In the genomic region with DNA sequence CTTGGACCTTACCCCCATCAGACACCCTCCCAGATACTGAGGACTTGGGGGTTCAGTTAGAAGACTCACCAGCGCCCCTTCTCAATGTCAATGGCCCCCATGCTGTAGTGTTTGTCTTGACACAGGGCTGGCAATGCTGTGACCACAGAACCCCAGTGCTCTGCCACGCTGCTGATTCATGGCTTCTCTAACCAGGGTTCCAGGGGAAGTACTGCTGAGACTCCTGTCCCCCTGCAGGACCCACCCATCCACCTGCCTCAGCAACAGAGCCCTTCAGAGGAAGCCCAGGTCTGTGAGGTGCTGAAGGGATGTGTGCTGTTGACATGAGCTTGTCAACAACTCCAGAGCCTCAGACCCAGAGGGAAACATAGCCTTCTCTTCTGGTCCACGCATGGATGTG, we compare ENCODE assay signal across 34 mouse cellular contexts. TPM values are rescaled to one million over a fixed set of nuclear protein-coding genes. Genes with fewer than 3 reads are reported as not detected.
DNase-seq lines count a peak whose midpoint lies in the region; ATAC-seq and TF ChIP-seq lines count a peak whose summit lies in the region.
"Had no signal": no experiment of that assay in that cellular context is flagged by ENCODE, and none has a peak within 500 bp of the region (broad histone marks: within the 10 kb centered on the region; RNA-seq: fewer than 3 reads in every experiment).

No protein-coding gene starts in this region.

- no peak for TF ChIP-seq POLR2A in bone marrow, adult 2 months (IDR thresholded peaks at IDR 0.05; ENCODE audit: borderline replicate concordance, control insufficient read depth, low read depth, low read length)
- no peak for TF ChIP-seq POLR2A in thymus, adult 2 months (IDR thresholded peaks at IDR 0.05; ENCODE audit: control insufficient read depth, extremely low read depth, insufficient read depth, low read length, poor library complexity)

- 0 out of 2 replicates have a peak, but pooled peaks have one; percentile 17 for ATAC-seq in heart, embryonic 14.5 days (ENCODE audit: insufficient number of reproducible peaks, insufficient read depth, low FRiP score, low read depth)
- ATAC-seq: forebrain, embryonic 16.5 days; intestine, embryonic 16.5 days; midbrain, embryonic 16.5 days had no signal

- H3K4me2 ChIP-seq in heart, embryonic 14.5 days (ENCODE audit: low read length) = no peak overlapping the region
- H3K4me2 ChIP-seq: hindbrain, embryonic 13.5 days; limb, embryonic 12.5 days; midbrain, embryonic 11.5 days; stomach, embryonic 15.5 days had no signal

- no peaks in the 10 kb centered on the region for H3K4me1 ChIP-seq in heart, embryonic 14.5 days (ENCODE audit: control insufficient read depth in 2 of 2, insufficient read depth in 2 of 2, low read length in 2 of 2)
- peaks cover 13% of the 10 kb centered on the region for H3K4me1 ChIP-seq in bone marrow, adult 2 months (ENCODE audit: control insufficient read depth, insufficient read depth, low read length)
- peaks cover 35% of the 10 kb centered on the region for H3K4me1 ChIP-seq in thymus, adult 2 months (replicated peaks; ENCODE audit: control insufficient read depth, insufficient read depth, low read length)
- H3K4me1 ChIP-seq: heart, embryonic 10.5 days; hindbrain, embryonic 13.5 days; limb, embryonic 12.5 days; stomach, embryonic 15.5 days had no signal

- no peak overlapping the region for H3K4me3 ChIP-seq in heart, embryonic 14.5 days (ENCODE audit: control insufficient read depth in 1 of 2, insufficient read depth in 1 of 2, low read depth in 1 of 2, low read length in 2 of 2)
- no peak overlapping the region for H3K4me3 ChIP-seq in bone marrow, adult 2 months (replicated peaks; ENCODE audit: control insufficient read depth, low read depth, low read length)
- no peak overlapping the region for H3K4me3 ChIP-seq in thymus, adult 2 months (ENCODE audit: control insufficient read depth, insufficient read depth, low read length)
- H3K4me3 ChIP-seq: erythroblast, embryonic 14.5 days; gastrocnemius, adult 2 months; heart, embryonic 10.5 days; hindbrain, embryonic 13.5 days; limb, embryonic 12.5 days; stomach, embryonic 15.5 days had no signal

- no peaks in the 10 kb centered on the region for H3K36me3 ChIP-seq in heart, embryonic 14.5 days (ENCODE audit: control insufficient read depth, insufficient read depth, low read length)
- no peaks in the 10 kb centered on the region for H3K36me3 ChIP-seq in thymus, adult 2 months (ENCODE audit: control insufficient read depth, insufficient read depth, low read length)
- H3K36me3 ChIP-seq: heart, embryonic 10.5 days; hindbrain, embryonic 13.5 days; limb, embryonic 12.5 days; stomach, embryonic 15.5 days had no signal

- H3K27me3 ChIP-seq in heart, embryonic 14.5 days (ENCODE audit: control insufficient read depth, insufficient read depth, low read length) = no peaks in the 10 kb centered on the region
- H3K27me3 ChIP-seq in thymus, adult 2 months (ENCODE audit: control insufficient read depth, insufficient read depth, low read length) = no peaks in the 10 kb centered on the region
- H3K27me3 ChIP-seq: hindbrain, embryonic 13.5 days; stomach, embryonic 15.5 days had no signal

- WGBS in heart, embryonic 14.5 days = 66% methylated on average over 3 of the region's 3 CpGs
- 35% methylated on average over 3 of the region's 3 CpGs for WGBS in bone marrow, adult 2 months
- 42% methylated on average over 3 of the region's 3 CpGs for WGBS in thymus, adult 2 months

- no peak overlapping the region for H3K9ac ChIP-seq in heart, embryonic 14.5 days (ENCODE audit: low read length)
- H3K9ac ChIP-seq: hindbrain, embryonic 13.5 days; limb, embryonic 12.5 days; stomach, embryonic 15.5 days had no signal

- H3K27ac ChIP-seq in heart, embryonic 14.5 days (replicated peaks in 1 of 2; ENCODE audit: control insufficient read depth in 1 of 2, insufficient read depth in 1 of 2, low read depth in 2 of 2, low read length in 2 of 2) = no peak overlapping the region
- peak overlapping the region; percentile 94 for H3K27ac ChIP-seq in bone marrow, adult 2 months (ENCODE audit: control insufficient read depth, insufficient read depth, low read depth, low read length, poor library complexity)
- peak overlapping the region; percentile 65 for H3K27ac ChIP-seq in thymus, adult 2 months (ENCODE audit: control insufficient read depth, insufficient read depth, low read length)
- H3K27ac ChIP-seq: gastrocnemius, adult 2 months; heart, embryonic 10.5 days; hindbrain, embryonic 13.5 days; limb, embryonic 12.5 days; stomach, embryonic 15.5 days had no signal

- no peak for TF ChIP-seq CTCF in bone marrow, adult 2 months (IDR thresholded peaks at IDR 0.05; ENCODE audit: control insufficient read depth, insufficient read depth, low read length)
- TF ChIP-seq CTCF in thymus, adult 2 months (IDR thresholded peaks at IDR 0.05; ENCODE audit: borderline replicate concordance, control insufficient read depth, extremely low read depth, insufficient read depth, low read length, poor library complexity) = no peak

- no peaks in the 10 kb centered on the region for H3K9me3 ChIP-seq in heart, embryonic 14.5 days (ENCODE audit: control insufficient read depth, low read length)
- H3K9me3 ChIP-seq: heart, embryonic 10.5 days; hindbrain, embryonic 13.5 days; limb, embryonic 12.5 days; stomach, embryonic 15.5 days had no signal

- no peak for DNase-seq in heart, adult 8-10 months (ENCODE audit: low spot score)
- DNase-seq in thymus, adult 2 months = peak; percentile 36
- peak; percentile 29 to 54 for DNase-seq in thymus, postnatal 36 days
- DNase-seq in lung, postnatal 25 days (ENCODE audit: low spot score) = no peak
- DNase-seq in cerebellum, adult 8-10 months = no peak
- DNase-seq: adrenal gland, adult 8-10 months; cerebellum, adult 9-11 months; gastrocnemius, adult 2 months; gastrocnemius, postnatal 36 days; heart, postnatal 36 days; kidney, adult 9 months; kidney, postnatal 14 days; layer of hippocampus, adult 9-11 months; right cerebral cortex, postnatal 25 days had no signal

RNA-seq across cellular contexts. Expression of a gene that starts 0.8 kb away (rescaled TPM):
- not detected in 2 replicates for polyA plus RNA-seq in heart, embryonic 14.5 days (2014; fragmentation: Nextera tagmentation; extraction: Ambion mirVana)
- total RNA-seq in heart, adult 8-10 months (2022) = under 1 TPM in 1 of 4 experiments, not detected in 3; 0.20 TPM
- 7.0 and 12.8 TPM in 2 replicates for polyA plus RNA-seq in bone marrow, adult 2 months (2011; ENCODE audit: insufficient read depth, insufficient read length, low replicate concordance, missing spikeins)
- 6.5 and 6.7 TPM in 2 replicates for polyA plus RNA-seq in thymus, adult 2 months (2012; rRNA removed)
- total RNA-seq: gastrocnemius, adult 2 months; heart, postnatal 36 days; left cerebral cortex, adult 18-20 months; left cerebral cortex, postnatal 14 days had no signal
- polyA plus RNA-seq: forebrain, embryonic 16.5 days; midbrain, embryonic 16.5 days had no signal

RNA-seq across cellular contexts. Expression of a gene that starts 33.2 kb away (rescaled TPM):
- 0.74 and 1.00 TPM in 2 replicates for polyA plus RNA-seq in heart, embryonic 14.5 days (2014; fragmentation: Nextera tagmentation; extraction: Ambion mirVana)
- 100 to 1,000 TPM in 2 of 4 experiments, 10 to 100 TPM in 2; 65.8 to 155 (median 120) TPM for total RNA-seq in heart, adult 8-10 months (2022)
- 68.1 and 221 TPM in 2 replicates for polyA plus RNA-seq in bone marrow, adult 2 months (2011; ENCODE audit: insufficient read depth, insufficient read length, low replicate concordance, missing spikeins)
- 139 and 152 TPM in 2 replicates for polyA plus RNA-seq in thymus, adult 2 months (2012; rRNA removed)
- polyA plus RNA-seq: forebrain, embryonic 11.5 days had no signal

RNA-seq across cellular contexts. Expression of a gene that starts 45.2 kb away (rescaled TPM):
- not detected in 2 replicates for polyA plus RNA-seq in heart, embryonic 14.5 days (2014; fragmentation: Nextera tagmentation; extraction: Ambion mirVana)
- total RNA-seq in heart, adult 8-10 months (2022) = not detected
- not detected in 2 replicates for polyA plus RNA-seq in bone marrow, adult 2 months (2011; ENCODE audit: insufficient read depth, insufficient read length, low replicate concordance, missing spikeins)
- 10.5 and 11.0 TPM in 2 replicates for polyA plus RNA-seq in thymus, adult 2 months (2012; rRNA removed)
- total RNA-seq: adrenal gland, adult 8-10 months; adrenal gland, postnatal 4 days; gastrocnemius, adult 2 months; gastrocnemius, postnatal 36 days; heart, postnatal 36 days; left cerebral cortex, adult 18-20 months; left cerebral cortex, postnatal 14 days; neutrophil, adult 5-6 weeks had no signal
- polyA plus RNA-seq: embryonic facial prominence, embryonic 14.5 days; erythroblast, embryonic 14.5 days; forebrain, embryonic 11.5 days; forebrain, embryonic 16.5 days; heart, embryonic 10.5 days; intestine, embryonic 16.5 days; limb, embryonic 12.5 days; liver, embryonic 11.5 days; liver, embryonic 16.5 days; lung, postnatal 0 days had no signal

RNA-seq across cellular contexts. Expression of a gene that starts 53.5 kb away (rescaled TPM):
- 27.4 and 29.0 TPM in 2 replicates for polyA plus RNA-seq in heart, embryonic 14.5 days (2014; fragmentation: Nextera tagmentation; extraction: Ambion mirVana)
- total RNA-seq in heart, adult 8-10 months (2022) = 10 to 100 TPM; 29.1 to 35.0 (median 31.0) TPM
- 15.7 and 37.5 TPM in 2 replicates for polyA plus RNA-seq in bone marrow, adult 2 months (2011; ENCODE audit: insufficient read depth, insufficient read length, low replicate concordance, missing spikeins)
- 62.4 and 63.9 TPM in 2 replicates for polyA plus RNA-seq in thymus, adult 2 months (2012; rRNA removed)

RNA-seq across cellular contexts. Expression of a gene that starts 54.5 kb away (rescaled TPM):
- 32.9 and 33.0 TPM in 2 replicates for polyA plus RNA-seq in heart, embryonic 14.5 days (2014; fragmentation: Nextera tagmentation; extraction: Ambion mirVana)
- 100 to 1,000 TPM; 117 to 154 (median 134) TPM for total RNA-seq in heart, adult 8-10 months (2022)
- 7.0 and 15.4 TPM in 2 replicates for polyA plus RNA-seq in bone marrow, adult 2 months (2011; ENCODE audit: insufficient read depth, insufficient read length, low replicate concordance, missing spikeins)
- polyA plus RNA-seq in thymus, adult 2 months (2012; rRNA removed) = 10.6 and 14.8 TPM in 2 replicates

Comparison
In these comparisons a context has a peak if more than half of its experiments do, and no peak if none do; other contexts are left out.
1. H3K27ac ChIP-seq: peak in bone marrow, adult 2 months (single experiment) and thymus, adult 2 months (single experiment); none in heart, embryonic 14.5 days (0 of 2).
2. DNase-seq: peak in thymus, adult 2 months (single experiment) and thymus, postnatal 36 days (2 of 2); none in heart, adult 8-10 months (single experiment), lung, postnatal 25 days (single experiment) and cerebellum, adult 8-10 months (single experiment).
3. RNA of a gene that starts 33.2 kb away (polyA plus RNA-seq): 68.1 to 221 TPM in bone marrow, adult 2 months and 139 to 152 TPM in thymus, adult 2 months; 0.74 to 1.00 TPM in heart, embryonic 14.5 days; every median in the first group is over 10 times any median in the second.
4. RNA of a gene that starts 45.2 kb away (polyA plus RNA-seq): 10.5 to 11.0 TPM in thymus, adult 2 months; not detected in heart, embryonic 14.5 days and not detected in bone marrow, adult 2 months; every median in the first group is over 10 times any median in the second.